Mouse (Mus musculus) heart, postnatal 14 days (tissue): ENCODE measurements at regions not wholly inside any gene's neighbourhood (a gene's known extent, or its start where the extent isn't known, plus 50 kb on each side); places are given as distances from the start of the nearest gene placed in this dataset.
A peak's percentile ranks its signal among the peaks of the same experiment; 100 is the strongest.

Source experiments
- DNase-seq, 2 experiments: peaks; one replicate each; pipeline ENCODE4 v3.0.0; 2021 to 2022
- intact Hi-C: fragments of 180-260 bp; cut with DNase I; formaldehyde crosslinking; loops from one replicate; pipeline ENCODE4 v1.15.1; 2025

GRCm38 (mm10) chr11:104038271-104038800 lies 71.8 kb downstream of the Arf2 start:
- no peak for DNase-seq
- intact Hi-C loops: no loop called here

GRCm38 (mm10) chr11:104045216-104045615 lies 78.7 kb downstream of the Arf2 start:
- intact Hi-C loops: no loop called here
- DNase-seq: no peak

- DNase-seq: no peak
- intact Hi-C loops: no loop called here
Observed at GRCm38 (mm10) chr11:104051986-104052385, 80.7 kb upstream of the Crhr1 start.

GRCm38 (mm10) chr11:104053242-104053641 lies 79.4 kb upstream of the Crhr1 start:
- DNase-seq: peak; percentile 4 to 35
- intact Hi-C loops: no loop called here

- intact Hi-C loops: no loop called here
- DNase-seq: no peak
Observed at GRCm38 (mm10) chr11:104055941-104056340, 76.7 kb upstream of the Crhr1 start.

- DNase-seq: no peak
- intact Hi-C loops: no loop called here
Observed at GRCm38 (mm10) chr11:104057046-104057445, 75.6 kb upstream of the Crhr1 start.

- intact Hi-C loops: no loop called here
- DNase-seq: no peak
Observed at GRCm38 (mm10) chr11:104058600-104058999, 74.1 kb upstream of the Crhr1 start.

- intact Hi-C loops: no loop called here
- no peak for DNase-seq
Observed at GRCm38 (mm10) chr11:104059085-104059484, 73.6 kb upstream of the Crhr1 start.

- intact Hi-C loops: no loop called here
- DNase-seq: no peak
Observed at GRCm38 (mm10) chr11:104061361-104061760, 71.3 kb upstream of the Crhr1 start.

GRCm38 (mm10) chr11:104065181-104065580 lies 67.5 kb upstream of the Crhr1 start:
- intact Hi-C loops: no loop called here
- DNase-seq: no peak

GRCm38 (mm10) chr11:104072591-104073183 lies 60.0 kb upstream of the Crhr1 start:
- intact Hi-C loops: no loop called here
- no peak for DNase-seq

GRCm38 (mm10) chr11:104074763-104075162 lies 57.9 kb upstream of the Crhr1 start:
- DNase-seq: no peak
- intact Hi-C loops: no loop called here

- DNase-seq: no peak
- intact Hi-C loops: no loop called here
Observed at GRCm38 (mm10) chr11:104075394-104075793, 57.3 kb upstream of the Crhr1 start.

GRCm38 (mm10) chr11:104082083-104082482 lies 50.6 kb upstream of the Crhr1 start:
- no peak for DNase-seq
- intact Hi-C loops: no loop called here
